Mouse (Mus musculus): ENCODE measurements around the gene Tectb.

GRCm38 (mm10) chr19:55185651-55186050 lies 5.1 kb downstream of the Tectb start:
- TF ChIP-seq POLR2A (IDR thresholded peaks at IDR 0.05; ENCODE audit: extremely low read depth, insufficient read depth, low read length) (no peak), CTCF (IDR thresholded peaks at IDR 0.05; ENCODE audit: low read depth, low read length) (no peak)

All from liver, adult 2 months (tissue).